Mouse (Mus musculus) kidney, adult 2 months (tissue): ENCODE results near the gene Stk25.

Experiments
- CTCF ChIP-seq: fragments of 200-500 bp; conservative IDR thresholded peaks from 2 replicates; pipeline ENCODE4 v1.5.1; 2011; ENCODE audit warnings: low read depth, mild to moderate bottlenecking, control low read depth, low read length, moderate library complexity, mixed read lengths; ENCODE audit not compliant: insufficient read depth, insufficient read length
- POLR2A ChIP-seq: fragments of 200-500 bp; IDR thresholded peaks from one replicate; pipeline ENCODE4 v1.6.1; 2011; ENCODE audit warnings: low read depth, low read length, control low read depth

DNA sequence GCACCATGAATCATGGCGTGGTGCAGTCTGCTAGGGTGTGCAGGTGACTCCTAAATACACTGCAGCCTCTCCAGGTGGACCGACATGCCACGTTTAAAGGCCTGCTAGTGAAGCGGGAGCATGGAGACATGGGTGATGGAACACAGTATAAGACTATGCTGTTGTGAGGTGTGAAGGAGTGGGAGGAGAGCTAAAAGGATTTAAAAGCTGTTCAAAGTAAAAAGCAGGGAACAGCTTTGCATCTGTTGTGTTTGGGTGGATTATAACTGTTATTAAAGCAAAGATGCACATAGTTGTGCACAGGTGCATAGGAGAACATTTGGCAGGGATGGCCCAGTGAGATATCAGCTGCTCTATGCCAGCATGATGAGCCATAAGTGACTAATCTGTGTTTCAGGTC lies 80.6 kb downstream of the Stk25 start:
- no peak for TF ChIP-seq CTCF
- no peak for TF ChIP-seq POLR2A
